Mouse (Mus musculus): ENCODE measurements around the gene Colq. TPM values are rescaled to one million over a fixed set of nuclear protein-coding genes. Genes with fewer than 3 reads are reported as not detected.
"Not testable (repeated sequence)": the region's sequence is repeated elsewhere in the genome, so short reads cannot be mapped to it uniquely, and the experiment has no call there.

Colq gene
- polyA plus RNA-seq, 1 experiment = not detected

DNA sequence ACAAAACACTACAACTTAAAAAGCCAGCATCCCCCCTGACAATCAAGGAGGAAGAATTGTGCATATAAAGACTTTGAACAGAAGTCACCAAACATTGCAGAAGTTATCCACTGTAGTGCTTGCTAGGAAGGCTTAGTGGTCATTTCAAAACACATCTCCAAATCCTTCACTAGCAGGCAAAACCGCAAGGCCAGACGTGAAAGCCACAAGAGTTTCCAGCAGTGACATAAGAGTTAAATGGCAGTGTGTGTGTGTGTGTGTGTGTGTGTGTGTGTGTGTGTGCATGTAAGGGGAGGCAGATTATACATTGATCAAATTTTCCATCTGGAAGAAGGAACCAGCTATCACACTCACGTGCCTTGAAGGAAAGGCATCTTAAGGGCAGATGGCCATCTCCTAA is 26.9 kb upstream of the Colq start:
- Histone ChIP-seq H3K79me3 (ENCODE audit: low read depth) (no peaks in the 10 kb centered on the region), H3K79me2 (ENCODE audit: control insufficient read depth, insufficient read depth) (no peaks in the 10 kb centered on the region), H3K4me3 (ENCODE audit: insufficient read depth, poor library complexity, severe bottlenecking) (no peak overlapping the region), H3K27me3 (ENCODE audit: control insufficient read depth, insufficient read depth, insufficient read length) (peaks cover 13% of the 10 kb centered on the region), H3ac (ENCODE audit: control insufficient read depth, insufficient read length, low read depth) (no peak overlapping the region), H3K36me3 (ENCODE audit: control insufficient read depth, insufficient read depth) (no peaks in the 10 kb centered on the region)
- TF ChIP-seq CTCF (IDR thresholded peaks at IDR 0.05; ENCODE audit: control insufficient read depth, insufficient read depth, insufficient read length) (no peak), CEBPB (IDR thresholded peaks at IDR 0.05; ENCODE audit: low read depth) (no peak), MYOG (IDR thresholded peaks at IDR 0.05; ENCODE audit: control insufficient read depth, extremely low read depth, insufficient read length) (no peak), FOSL1 (IDR thresholded peaks at IDR 0.05; ENCODE audit: insufficient read depth, low read length, poor library complexity, severe bottlenecking) (no peak), MAX (IDR thresholded peaks at IDR 0.05) (no peak)

GRCm38 (mm10) chr14:31617204-31617603 is 26.1 kb upstream of the Colq start:
- Histone ChIP-seq H3K36me3 (ENCODE audit: control insufficient read depth, insufficient read depth) (no peaks in the 10 kb centered on the region), H3K4me3 (ENCODE audit: insufficient read depth, poor library complexity, severe bottlenecking) (no peak overlapping the region), H3K79me2 (ENCODE audit: control insufficient read depth, insufficient read depth) (no peaks in the 10 kb centered on the region), H3K27me3 (ENCODE audit: control insufficient read depth, insufficient read depth, insufficient read length) (peaks cover 13% of the 10 kb centered on the region), H3K79me3 (ENCODE audit: low read depth) (no peaks in the 10 kb centered on the region), H3ac (ENCODE audit: control insufficient read depth, insufficient read length, low read depth) (no peak overlapping the region)
- TF ChIP-seq FOSL1 (IDR thresholded peaks at IDR 0.05; ENCODE audit: insufficient read depth, low read length, poor library complexity, severe bottlenecking) (no peak), USF1 (IDR thresholded peaks at IDR 0.05; ENCODE audit: low read depth) (no peak), CTCF (IDR thresholded peaks at IDR 0.05; ENCODE audit: control insufficient read depth, insufficient read depth, insufficient read length) (no peak), MYOD1 (IDR thresholded peaks at IDR 0.05; ENCODE audit: control insufficient read depth, insufficient read length, low read depth) (no peak), CEBPB (IDR thresholded peaks at IDR 0.05; ENCODE audit: low read depth) (no peak), MAX (IDR thresholded peaks at IDR 0.05) (no peak), MYOG (IDR thresholded peaks at IDR 0.05; ENCODE audit: control insufficient read depth, extremely low read depth, insufficient read length) (no peak)

DNA sequence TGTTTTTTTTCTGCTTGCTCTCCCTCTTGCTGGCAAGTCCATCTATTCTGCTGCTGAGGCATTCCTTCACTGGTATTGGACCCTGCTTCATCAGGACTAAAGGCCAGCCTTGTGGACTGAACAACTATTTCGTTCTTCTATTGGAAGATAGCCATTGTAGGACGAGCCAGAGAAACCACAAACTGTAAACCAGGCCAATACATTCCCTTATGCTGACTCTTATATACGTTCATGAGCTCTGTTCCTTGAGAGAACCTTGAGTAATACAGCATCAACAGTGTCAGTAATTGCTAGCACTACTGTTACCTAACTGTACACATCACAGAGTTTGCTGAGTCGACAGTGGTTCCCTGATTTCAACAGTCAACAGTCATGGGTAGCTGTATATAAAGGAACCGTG is 22.5 kb upstream of the Colq start:
- no peak for TF ChIP-seq MYOD1 (IDR thresholded peaks at IDR 0.05; ENCODE audit: control insufficient read depth, insufficient read length, low read depth)
- TF ChIP-seq MAX (IDR thresholded peaks at IDR 0.05) = no peak
- no peak for TF ChIP-seq FOSL1 (IDR thresholded peaks at IDR 0.05; ENCODE audit: insufficient read depth, low read length, poor library complexity, severe bottlenecking)
- TF ChIP-seq CTCF (IDR thresholded peaks at IDR 0.05; ENCODE audit: control insufficient read depth, insufficient read depth, insufficient read length) = no peak
- TF ChIP-seq MYOG (IDR thresholded peaks at IDR 0.05; ENCODE audit: control insufficient read depth, extremely low read depth, insufficient read length) = no peak
- no peak for TF ChIP-seq CEBPB (IDR thresholded peaks at IDR 0.05; ENCODE audit: low read depth)
- TF ChIP-seq USF1 (IDR thresholded peaks at IDR 0.05; ENCODE audit: low read depth) = no peak
- peaks cover 32% of the 10 kb centered on the region for H3K27me3 ChIP-seq (ENCODE audit: control insufficient read depth, insufficient read depth, insufficient read length)
- H3K79me2 ChIP-seq (ENCODE audit: control insufficient read depth, insufficient read depth) = no peaks in the 10 kb centered on the region
- no peaks in the 10 kb centered on the region for H3K79me3 ChIP-seq (ENCODE audit: low read depth)
- no peaks in the 10 kb centered on the region for H3K36me3 ChIP-seq (ENCODE audit: control insufficient read depth, insufficient read depth)
- H3ac ChIP-seq (ENCODE audit: control insufficient read depth, insufficient read length, low read depth) = no peak overlapping the region
- H3K4me3 ChIP-seq (ENCODE audit: insufficient read depth, poor library complexity, severe bottlenecking) = no peak overlapping the region

DNA sequence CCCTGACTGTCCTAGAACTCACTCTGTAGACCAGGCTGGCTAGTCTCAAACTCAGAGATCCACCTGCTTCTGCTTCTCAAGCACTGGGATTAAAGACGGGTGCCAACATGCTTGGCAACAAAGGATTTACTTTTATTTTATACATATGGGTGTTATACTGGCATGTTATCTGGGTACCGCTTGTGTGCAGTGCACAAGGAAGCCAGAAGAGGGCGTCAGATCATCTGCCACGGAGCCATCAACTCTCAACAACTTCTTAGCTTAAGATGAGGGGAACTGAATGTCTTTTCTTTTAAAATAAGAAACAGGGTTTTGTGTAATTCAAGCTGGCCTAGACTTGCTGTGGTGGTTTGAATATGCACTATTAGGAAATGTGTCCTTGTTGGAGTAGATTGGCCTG is 20.8 kb upstream of the Colq start:
- no peaks in the 10 kb centered on the region for H3K79me3 ChIP-seq (ENCODE audit: low read depth)
- no peaks in the 10 kb centered on the region for H3K36me3 ChIP-seq (ENCODE audit: control insufficient read depth, insufficient read depth)
- no peaks in the 10 kb centered on the region for H3K79me2 ChIP-seq (ENCODE audit: control insufficient read depth, insufficient read depth)
- TF ChIP-seq MYOD1 (IDR thresholded peaks at IDR 0.05; ENCODE audit: control insufficient read depth, insufficient read length, low read depth) (no peak), USF1 (IDR thresholded peaks at IDR 0.05; ENCODE audit: low read depth) (no peak), CEBPB (IDR thresholded peaks at IDR 0.05; ENCODE audit: low read depth) (no peak)
- H3K27me3 ChIP-seq (ENCODE audit: control insufficient read depth, insufficient read depth, insufficient read length) = peaks cover 37% of the 10 kb centered on the region
- H3K4me3 ChIP-seq (ENCODE audit: insufficient read depth, poor library complexity, severe bottlenecking) = no peak overlapping the region
- H3ac ChIP-seq (ENCODE audit: control insufficient read depth, insufficient read length, low read depth) = no peak overlapping the region

DNA sequence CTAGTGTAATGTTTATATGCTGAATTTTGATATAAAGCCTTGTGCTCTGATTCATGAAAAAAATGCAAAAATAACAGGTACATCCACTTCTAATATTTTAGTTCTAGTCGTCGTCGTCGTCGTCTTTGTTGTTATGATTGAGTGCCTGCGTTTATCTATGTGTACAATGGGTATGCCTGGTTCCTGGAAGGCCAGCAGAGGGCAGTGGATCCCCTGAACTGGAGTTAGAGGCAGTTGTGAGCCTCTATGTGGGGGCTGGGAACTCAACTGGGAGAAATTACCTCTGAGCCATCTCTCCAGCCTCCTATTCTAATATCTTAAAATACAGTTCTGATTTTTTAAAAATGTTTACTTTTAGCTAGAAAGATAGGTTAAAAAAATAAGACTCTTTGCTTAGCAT is 14.4 kb upstream of the Colq start:
- no peaks in the 10 kb centered on the region for H3K79me2 ChIP-seq (ENCODE audit: control insufficient read depth, insufficient read depth)
- no peaks in the 10 kb centered on the region for H3K79me3 ChIP-seq (ENCODE audit: low read depth)
- H3K4me3 ChIP-seq (ENCODE audit: insufficient read depth, poor library complexity, severe bottlenecking) = no peak overlapping the region
- H3K27me3 ChIP-seq (ENCODE audit: control insufficient read depth, insufficient read depth, insufficient read length) = peaks cover 40% of the 10 kb centered on the region
- H3K36me3 ChIP-seq (ENCODE audit: control insufficient read depth, insufficient read depth) = no peaks in the 10 kb centered on the region
- no peak overlapping the region for H3ac ChIP-seq (ENCODE audit: control insufficient read depth, insufficient read length, low read depth)
- TF ChIP-seq MYOD1 (IDR thresholded peaks at IDR 0.05; ENCODE audit: control insufficient read depth, insufficient read length, low read depth) (no peak), MYOG (IDR thresholded peaks at IDR 0.05; ENCODE audit: control insufficient read depth, extremely low read depth, insufficient read length) (no peak), MAX (IDR thresholded peaks at IDR 0.05) (no peak), CTCF (IDR thresholded peaks at IDR 0.05; ENCODE audit: control insufficient read depth, insufficient read depth, insufficient read length) (no peak), FOSL1 (IDR thresholded peaks at IDR 0.05; ENCODE audit: insufficient read depth, low read length, poor library complexity, severe bottlenecking) (no peak), USF1 (IDR thresholded peaks at IDR 0.05; ENCODE audit: low read depth) (no peak), CEBPB (IDR thresholded peaks at IDR 0.05; ENCODE audit: low read depth) (no peak)

GRCm38 (mm10) chr14:31604916-31605315 is 13.8 kb upstream of the Colq start:
- no peaks in the 10 kb centered on the region for H3K36me3 ChIP-seq (ENCODE audit: control insufficient read depth, insufficient read depth)
- no peaks in the 10 kb centered on the region for H3K79me3 ChIP-seq (ENCODE audit: low read depth)
- no peaks in the 10 kb centered on the region for H3K79me2 ChIP-seq (ENCODE audit: control insufficient read depth, insufficient read depth)
- H3ac ChIP-seq (ENCODE audit: control insufficient read depth, insufficient read length, low read depth) = no peak overlapping the region
- no peak overlapping the region for H3K4me3 ChIP-seq (ENCODE audit: insufficient read depth, poor library complexity, severe bottlenecking)
- TF ChIP-seq MAX (IDR thresholded peaks at IDR 0.05) (no peak), FOSL1 (IDR thresholded peaks at IDR 0.05; ENCODE audit: insufficient read depth, low read length, poor library complexity, severe bottlenecking) (no peak), MYOG (IDR thresholded peaks at IDR 0.05; ENCODE audit: control insufficient read depth, extremely low read depth, insufficient read length) (no peak), MYOD1 (IDR thresholded peaks at IDR 0.05; ENCODE audit: control insufficient read depth, insufficient read length, low read depth) (no peak), CTCF (IDR thresholded peaks at IDR 0.05; ENCODE audit: control insufficient read depth, insufficient read depth, insufficient read length) (no peak), CEBPB (IDR thresholded peaks at IDR 0.05; ENCODE audit: low read depth) (no peak), USF1 (IDR thresholded peaks at IDR 0.05; ENCODE audit: low read depth) (no peak)
- peaks cover 41% of the 10 kb centered on the region for H3K27me3 ChIP-seq (ENCODE audit: control insufficient read depth, insufficient read depth, insufficient read length)

DNA sequence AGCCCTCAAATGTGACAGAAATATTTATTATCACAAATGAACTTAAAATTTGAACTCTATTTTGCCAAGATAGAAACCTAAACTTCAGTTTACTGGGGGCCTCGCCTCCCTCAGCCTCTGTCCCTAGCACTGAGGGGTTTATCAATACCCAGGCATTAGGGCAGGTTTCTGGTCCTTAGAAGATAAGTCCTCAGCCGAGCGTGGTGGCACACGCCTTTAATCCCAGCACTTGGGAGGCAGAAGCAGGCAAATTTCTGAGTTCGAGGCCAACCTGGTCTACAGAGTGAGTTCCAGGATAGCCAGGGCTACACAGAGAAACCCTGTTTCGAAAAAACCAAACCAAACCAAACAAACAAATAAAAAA is 11.5 kb upstream of the Colq start:
- H3K79me3 ChIP-seq (ENCODE audit: low read depth); H3ac ChIP-seq (ENCODE audit: control insufficient read depth, insufficient read length, low read depth); H3K36me3 ChIP-seq (ENCODE audit: control insufficient read depth, insufficient read depth); H3K4me3 ChIP-seq (ENCODE audit: insufficient read depth, poor library complexity, severe bottlenecking); H3K79me2 ChIP-seq (ENCODE audit: control insufficient read depth, insufficient read depth): not testable (repeated sequence)
- peaks cover 35% of the 10 kb centered on the region for H3K27me3 ChIP-seq (ENCODE audit: control insufficient read depth, insufficient read depth, insufficient read length)
